Mouse (Mus musculus) bone marrow, adult 2 months (tissue): ENCODE measurements around the gene Klf5.

Experiments
- CTCF ChIP-seq: fragments of 200-500 bp; IDR thresholded peaks from 2 replicates; pipeline ENCODE4 v1.5.1; 2011; ENCODE audit warnings: low read length, control low read depth; ENCODE audit not compliant: control insufficient read depth, insufficient read depth
- POLR2A ChIP-seq: fragments of 200-500 bp; IDR thresholded peaks from 2 replicates; pipeline ENCODE4 v1.6.1; 2011; ENCODE audit warnings: low read depth, mild to moderate bottlenecking, control low read depth, low read length, borderline replicate concordance; ENCODE audit not compliant: control insufficient read depth

DNA sequence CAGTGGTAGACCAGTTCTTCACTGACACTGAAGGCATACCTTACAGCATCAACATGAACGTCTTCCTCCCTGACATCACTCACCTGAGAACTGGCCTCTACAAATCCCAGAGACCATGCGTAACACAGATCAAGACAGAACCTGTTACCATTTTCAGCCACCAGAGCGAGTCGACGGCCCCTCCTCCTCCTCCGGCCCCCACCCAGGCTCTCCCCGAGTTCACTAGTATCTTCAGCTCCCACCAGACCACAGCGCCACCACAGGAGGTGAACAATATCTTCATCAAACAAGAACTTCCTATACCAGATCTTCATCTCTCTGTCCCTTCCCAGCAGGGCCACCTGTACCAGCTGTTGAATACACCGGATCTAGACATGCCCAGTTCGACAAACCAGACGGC, 3.0 kb downstream of the Klf5 start:
- TF ChIP-seq CTCF (no peak), POLR2A (no peak)
